Comparison of ENCODE assay signal across 10 mouse cellular contexts in genomic region chr8:79206895-79207294, GRCm38 (mm10). TPM values are rescaled to one million over a fixed set of nuclear protein-coding genes. Genes with fewer than 3 reads are reported as not detected.
DNase-seq lines count a peak whose midpoint lies in the region; ATAC-seq and TF ChIP-seq lines count a peak whose summit lies in the region.
"Had no signal": no experiment of that assay in that cellular context is flagged by ENCODE, and none has a peak within 500 bp of the region (broad histone marks: within the 10 kb centered on the region; RNA-seq: fewer than 3 reads in every experiment).

No protein-coding gene starts in this region.

- no peaks in the 10 kb centered on the region for H3K9me3 ChIP-seq in forebrain, embryonic 14.5 days (replicated peaks; ENCODE audit: control insufficient read depth, low read length)
- H3K9me3 ChIP-seq in forebrain, embryonic 15.5 days, result no peaks in the 10 kb centered on the region
- no peaks in the 10 kb centered on the region for H3K9me3 ChIP-seq in embryonic facial prominence, embryonic 13.5 days
- H3K9me3 ChIP-seq in liver, postnatal 0 days (ENCODE audit: low read length), result no peaks in the 10 kb centered on the region
- H3K9me3 ChIP-seq: liver, embryonic 15.5 days had no signal

- ATAC-seq in forebrain, embryonic 14.5 days, result no peak
- no peak for ATAC-seq in forebrain, embryonic 15.5 days (replicated peaks)
- ATAC-seq in embryonic facial prominence, embryonic 13.5 days (ENCODE audit: insufficient number of reproducible peaks, insufficient read depth, low FRiP score, low TSS enrichment, low read depth), result no peak
- no peak for ATAC-seq in liver, postnatal 0 days

- 64% methylated on average over 4 of the region's 4 CpGs for WGBS in forebrain, embryonic 14.5 days
- 50% methylated on average over 4 of the region's 4 CpGs for WGBS in forebrain, embryonic 15.5 days
- 64% methylated on average over 4 of the region's 4 CpGs for WGBS in embryonic facial prominence, embryonic 13.5 days
- WGBS in liver, postnatal 0 days (ENCODE audit: insufficient replicate concordance), result 75% methylated on average over 4 of the region's 4 CpGs

- no peak for TF ChIP-seq CTCF in liver, postnatal 0 days (IDR thresholded peaks at IDR 0.05; ENCODE audit: low read depth)

- no peak overlapping the region; the same call in 1 of the 2 replicates for H3K27ac ChIP-seq in forebrain, embryonic 14.5 days (ENCODE audit: low read depth, low read length)
- H3K27ac ChIP-seq in forebrain, embryonic 15.5 days (replicated peaks), result no peak overlapping the region
- H3K27ac ChIP-seq in embryonic facial prominence, embryonic 13.5 days, result peak overlapping the region; percentile 70
- H3K27ac ChIP-seq in liver, postnatal 0 days (ENCODE audit: low read depth), result no peak overlapping the region
- H3K27ac ChIP-seq: liver, embryonic 15.5 days had no signal

- TF ChIP-seq EP300 in liver, postnatal 0 days (IDR thresholded peaks at IDR 0.05; ENCODE audit: low read depth), result no peak

- no peak overlapping the region for H3K4me2 ChIP-seq in forebrain, embryonic 14.5 days (ENCODE audit: low read length)
- H3K4me2 ChIP-seq in forebrain, embryonic 15.5 days (replicated peaks), result no peak overlapping the region
- H3K4me2 ChIP-seq in embryonic facial prominence, embryonic 13.5 days, result no peak overlapping the region
- no peak overlapping the region for H3K4me2 ChIP-seq in liver, postnatal 0 days (ENCODE audit: low read depth, low read length)
- H3K4me2 ChIP-seq: liver, embryonic 15.5 days had no signal

- peak; percentile 56 for DNase-seq in forebrain, embryonic 14.5 days (ENCODE audit: low spot score)
- DNase-seq in Muller cell, postnatal 12 days (ENCODE audit: inconsistent ontology term), result peak; percentile 56
- peak; percentile 66 for DNase-seq in heart, postnatal 4 days
- no peak for DNase-seq in thymus, postnatal 0 days (ENCODE audit: low spot score)
- DNase-seq in liver, postnatal 0 days, result no peak
- DNase-seq in layer of hippocampus, postnatal 14 days (ENCODE audit: low spot score in 2 of 2), result no peak

- H3K4me3 ChIP-seq in forebrain, embryonic 14.5 days (ENCODE audit: low read depth, low read length), result no peak overlapping the region
- H3K4me3 ChIP-seq in forebrain, embryonic 15.5 days, result no peak overlapping the region
- no peak overlapping the region for H3K4me3 ChIP-seq in embryonic facial prominence, embryonic 13.5 days
- no peak overlapping the region for H3K4me3 ChIP-seq in liver, postnatal 0 days (ENCODE audit: low read depth, low read length)
- H3K4me3 ChIP-seq: liver, embryonic 15.5 days had no signal

- H3K9ac ChIP-seq in forebrain, embryonic 14.5 days (ENCODE audit: low read length), result no peak overlapping the region
- no peak overlapping the region for H3K9ac ChIP-seq in forebrain, embryonic 15.5 days (replicated peaks)
- no peak overlapping the region for H3K9ac ChIP-seq in embryonic facial prominence, embryonic 13.5 days
- H3K9ac ChIP-seq in liver, postnatal 0 days (replicated peaks), result no peak overlapping the region
- H3K9ac ChIP-seq: liver, embryonic 15.5 days had no signal

- H3K36me3 ChIP-seq in forebrain, embryonic 14.5 days (ENCODE audit: control insufficient read depth, insufficient read depth, low read length), result no peaks in the 10 kb centered on the region
- H3K36me3 ChIP-seq in forebrain, embryonic 15.5 days, result no peaks in the 10 kb centered on the region
- no peaks in the 10 kb centered on the region for H3K36me3 ChIP-seq in embryonic facial prominence, embryonic 13.5 days
- no peaks in the 10 kb centered on the region for H3K36me3 ChIP-seq in liver, postnatal 0 days (replicated peaks; ENCODE audit: insufficient read depth, low read length)
- H3K36me3 ChIP-seq: liver, embryonic 15.5 days had no signal

- no peaks in the 10 kb centered on the region for H3K27me3 ChIP-seq in forebrain, embryonic 14.5 days (replicated peaks; ENCODE audit: control insufficient read depth, insufficient read depth, low read length)
- no peaks in the 10 kb centered on the region for H3K27me3 ChIP-seq in forebrain, embryonic 15.5 days
- H3K27me3 ChIP-seq in embryonic facial prominence, embryonic 13.5 days, result no peaks in the 10 kb centered on the region
- no peaks in the 10 kb centered on the region for H3K27me3 ChIP-seq in liver, postnatal 0 days (ENCODE audit: insufficient read depth, low read length)
- H3K27me3 ChIP-seq: liver, embryonic 15.5 days had no signal

- H3K4me1 ChIP-seq in forebrain, embryonic 14.5 days (ENCODE audit: control insufficient read depth, insufficient read depth, low read length), result peaks cover 26% of the 10 kb centered on the region
- peaks cover 39% of the 10 kb centered on the region for H3K4me1 ChIP-seq in forebrain, embryonic 15.5 days
- peaks cover 65% of the 10 kb centered on the region for H3K4me1 ChIP-seq in embryonic facial prominence, embryonic 13.5 days
- peaks cover 7% of the 10 kb centered on the region for H3K4me1 ChIP-seq in liver, postnatal 0 days (ENCODE audit: insufficient read depth)

RNA-seq across cellular contexts. Expression of gene 1700011L22Rik, which starts 41.5 kb away (rescaled TPM):
- polyA plus RNA-seq in forebrain, embryonic 14.5 days (2014; fragmentation: Nextera tagmentation; extraction: Ambion mirVana), result not detected in 2 replicates
- not detected in 2 replicates for polyA plus RNA-seq in forebrain, embryonic 15.5 days (2015; fragmentation: Nextera tagmentation; extraction: Ambion mirVana)
- polyA plus RNA-seq in embryonic facial prominence, embryonic 13.5 days (2015; fragmentation: Nextera tagmentation; extraction: Ambion mirVana), result not detected in 2 replicates
- not detected for total RNA-seq in heart, postnatal 4 days (2021)
- polyA plus RNA-seq in thymus, postnatal 0 days (2015; fragmentation: Nextera tagmentation; extraction: Ambion mirVana), result not detected in 2 replicates
- not detected in 2 replicates for polyA plus RNA-seq in liver, postnatal 0 days (2015; fragmentation: Nextera tagmentation; extraction: Ambion mirVana)
- total RNA-seq in layer of hippocampus, postnatal 14 days (2021), result not detected
- total RNA-seq: common myeloid progenitor, adult 5-6 weeks had no signal
- polyA plus RNA-seq: liver, embryonic 15.5 days had no signal

Comparison
In these comparisons a context has a peak if more than half of its experiments do, and no peak if none do; other contexts are left out.
1. DNase-seq: peak in forebrain, embryonic 14.5 days (single experiment), Muller cell, postnatal 12 days (single experiment) and heart, postnatal 4 days (single experiment); none in thymus, postnatal 0 days (single experiment), liver, postnatal 0 days (single experiment) and layer of hippocampus, postnatal 14 days (0 of 2).